Mouse (Mus musculus) spleen, postnatal 4 days (tissue): Measurements from ENCODE around the gene Acot6.
"Not testable (repeated sequence)": the region's sequence is repeated elsewhere in the genome, so short reads cannot be mapped to it uniquely, and the experiment has no call there.

ENCODE experiments used
- DNase-seq, 2 experiments: peaks; one replicate each; pipeline ENCODE4 v3.0.0; 2022; ENCODE audit warnings: low spot score in 2 of 2

Acot6 gene

DNA sequence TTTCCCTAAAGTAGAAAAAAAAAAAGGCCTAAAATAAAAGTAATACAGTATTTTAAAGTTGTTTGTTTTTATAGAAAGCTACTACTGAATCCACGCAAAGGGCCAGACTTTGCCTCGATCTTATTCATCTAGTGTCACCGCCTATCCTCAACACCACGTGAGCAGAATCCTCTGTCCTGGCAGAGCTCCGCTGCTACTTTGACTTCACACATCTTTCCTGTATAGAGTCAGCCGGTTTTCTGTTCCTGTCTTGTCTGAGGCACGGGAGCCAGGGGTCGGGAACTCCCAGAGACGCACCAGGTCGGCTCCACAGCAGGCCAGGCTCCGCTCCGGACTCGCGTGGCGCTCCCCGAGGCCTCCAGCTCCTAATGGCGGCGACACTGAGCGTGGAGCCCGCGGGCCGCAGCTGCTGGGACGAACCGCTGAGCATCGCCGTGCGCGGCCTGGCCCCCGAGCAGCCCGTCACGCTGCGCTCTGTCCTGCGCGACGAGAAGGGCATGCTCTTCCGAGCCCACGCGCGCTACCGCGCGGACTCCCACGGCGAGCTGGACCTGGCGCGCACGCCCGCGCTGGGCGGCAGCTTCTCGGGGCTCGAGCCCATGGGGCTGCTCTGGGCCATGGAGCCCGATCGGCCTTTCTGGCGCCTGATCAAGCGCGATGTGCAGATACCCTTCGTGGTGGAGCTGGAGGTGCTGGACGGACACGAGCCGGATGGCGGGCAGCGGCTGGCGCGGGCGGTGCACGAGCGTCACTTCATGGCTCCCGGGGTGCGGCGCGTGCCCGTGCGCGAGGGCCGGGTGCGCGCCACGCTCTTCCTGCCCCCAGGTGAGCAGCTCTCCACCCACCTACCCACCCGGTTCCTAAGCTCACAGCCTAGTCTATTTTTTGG, at the start of gene Acot6:
Gene Acot6, plus strand, starts transcription at position 51 of the 889 bp plus-strand sequence.
- peak; percentile 27 to 72 for DNase-seq

DNA sequence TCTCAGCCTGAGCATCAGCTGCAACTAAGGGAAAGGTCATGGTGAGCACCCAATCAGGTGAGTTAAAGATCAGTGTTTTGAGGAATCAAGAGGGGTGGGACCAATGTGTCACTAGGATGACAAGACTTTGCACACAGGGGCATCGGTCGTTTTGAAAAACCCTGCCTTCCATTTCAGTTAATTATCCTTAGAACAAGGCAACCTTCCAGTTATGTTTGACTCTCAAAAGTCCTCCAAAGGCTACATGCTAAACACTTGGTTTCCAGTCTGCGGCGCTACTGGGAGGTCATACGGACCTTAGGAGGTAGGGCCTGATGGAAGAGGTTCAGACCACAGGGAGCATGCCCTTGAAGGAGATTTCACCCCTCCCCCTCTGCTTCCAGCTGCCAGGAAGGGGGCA, 49.7 kb upstream of the Acot6 start:
- not testable (repeated sequence) for DNase-seq

DNA sequence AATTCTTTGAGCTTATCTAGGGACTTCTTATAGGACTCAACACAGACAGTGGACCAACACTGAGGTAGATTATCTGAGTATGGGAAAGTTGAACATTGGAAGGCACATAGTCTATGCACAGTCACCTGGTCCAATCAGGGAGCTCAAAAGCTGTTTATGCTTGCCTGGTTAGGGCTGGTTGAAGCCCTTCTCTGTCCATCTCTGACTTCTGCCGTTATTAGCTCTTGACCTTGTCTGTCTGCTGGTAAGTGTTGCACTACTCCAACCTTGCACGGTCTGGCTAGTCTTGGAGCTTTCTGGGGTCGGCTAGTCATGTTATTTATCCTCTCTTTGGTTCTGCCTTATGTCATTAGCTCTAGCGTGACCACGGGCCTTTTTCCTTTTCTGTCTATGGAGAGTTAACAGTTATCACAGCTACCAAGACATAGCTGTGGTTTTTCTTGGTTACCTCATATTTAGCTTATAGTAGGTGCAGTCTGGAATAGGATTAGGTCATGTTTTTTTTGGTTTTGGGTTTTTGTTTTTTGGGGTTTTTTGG, 48.4 kb upstream of the Acot6 start, which contains the start of gene Acot3:
Gene Acot3, plus strand, starts transcription at position 208 of the 538 bp plus-strand sequence.
- DNase-seq: no peak

DNA sequence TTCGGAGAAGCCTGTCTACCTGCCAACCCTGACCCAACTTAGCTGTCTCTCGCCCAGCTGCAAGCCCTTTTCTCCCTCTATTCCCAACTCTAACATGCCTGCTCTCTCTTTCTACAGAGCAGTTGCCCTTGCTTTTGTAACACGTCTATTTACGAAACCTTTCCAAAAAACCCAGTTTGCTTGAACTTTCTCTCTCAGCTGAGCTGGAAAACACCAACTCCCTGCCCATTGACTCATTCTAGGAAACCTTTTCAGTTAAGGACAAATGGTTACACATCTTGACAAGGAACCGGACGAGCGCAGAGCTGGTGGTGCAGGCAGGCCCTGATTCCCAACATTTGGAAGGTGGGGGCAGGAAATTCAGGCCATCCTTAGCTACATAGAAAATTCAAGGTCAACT, 47.8 kb upstream of the Acot6 start:
- DNase-seq: no peak

DNA sequence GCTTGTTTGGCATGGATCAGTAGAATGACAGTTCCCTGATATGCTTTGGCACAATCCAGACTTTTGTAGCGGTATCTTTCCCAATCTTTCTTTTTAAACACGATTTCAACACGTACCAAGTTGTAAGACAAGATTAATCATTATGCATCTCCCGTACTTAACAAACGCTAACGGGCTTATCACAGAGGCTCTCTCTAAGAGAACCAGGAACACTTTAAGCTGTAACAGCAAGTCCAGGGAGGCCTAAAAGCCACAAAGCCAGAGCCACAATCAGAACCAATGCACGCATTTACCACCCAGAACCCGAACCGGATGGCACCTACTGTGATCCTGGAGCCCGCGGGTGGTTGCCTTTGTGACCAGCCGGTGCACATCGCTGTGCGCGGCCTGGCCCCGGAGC, 47.3 kb upstream of the Acot6 start:
- no peak for DNase-seq

DNA sequence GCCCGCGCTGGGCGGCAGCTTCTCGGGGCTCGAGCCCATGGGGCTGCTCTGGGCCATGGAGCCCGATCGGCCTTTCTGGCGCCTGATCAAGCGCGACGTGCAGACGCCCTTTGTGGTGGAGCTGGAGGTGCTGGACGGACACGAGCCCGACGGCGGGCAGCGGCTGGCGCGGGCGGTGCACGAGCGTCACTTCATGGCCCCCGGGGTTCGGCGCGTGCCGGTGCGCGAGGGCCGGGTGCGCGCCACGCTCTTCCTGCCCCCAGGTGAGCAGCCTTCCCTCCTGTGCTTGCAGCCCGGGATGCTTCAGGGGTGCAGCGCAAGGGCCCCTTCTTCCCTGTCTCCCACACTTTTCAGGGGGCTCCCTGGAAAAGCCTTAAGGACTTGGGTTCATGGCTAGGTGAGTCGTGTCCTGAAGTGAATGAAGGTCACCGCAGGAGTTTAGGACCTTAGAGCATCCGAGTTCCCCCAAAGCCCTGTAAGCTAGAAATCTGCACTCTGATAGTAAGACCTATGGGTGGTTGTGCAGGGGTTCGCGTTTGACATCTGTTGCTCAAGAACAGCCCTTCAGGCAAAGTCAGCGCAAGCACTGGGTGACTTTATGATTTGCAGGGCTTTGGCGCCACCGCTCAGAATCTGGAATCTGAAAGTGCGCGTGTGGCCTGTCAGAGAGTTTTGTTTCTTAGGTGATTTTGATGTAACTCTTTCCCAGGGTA, 46.6 kb upstream of the Acot6 start:
- DNase-seq: no peak

DNA sequence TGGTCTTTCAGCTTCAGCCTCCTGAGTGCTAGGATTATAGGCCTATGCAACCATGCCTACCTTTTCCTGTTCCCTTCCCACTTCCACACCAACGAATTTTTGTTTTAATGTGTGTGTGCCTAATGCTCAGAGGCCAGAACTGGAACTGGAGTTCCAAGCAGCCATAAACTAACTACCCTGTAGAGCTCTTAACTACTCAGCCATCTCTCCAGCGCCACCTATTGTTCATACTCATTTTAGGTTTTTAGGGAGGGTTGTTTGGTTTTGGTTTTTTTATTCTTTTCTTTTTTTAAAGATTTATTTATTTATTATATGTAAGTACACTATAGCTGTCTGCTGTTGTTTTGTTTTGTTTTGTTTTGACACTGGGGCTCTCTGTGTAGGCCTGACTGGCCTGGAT, 39.5 kb upstream of the Acot6 start:
- no peak for DNase-seq

DNA sequence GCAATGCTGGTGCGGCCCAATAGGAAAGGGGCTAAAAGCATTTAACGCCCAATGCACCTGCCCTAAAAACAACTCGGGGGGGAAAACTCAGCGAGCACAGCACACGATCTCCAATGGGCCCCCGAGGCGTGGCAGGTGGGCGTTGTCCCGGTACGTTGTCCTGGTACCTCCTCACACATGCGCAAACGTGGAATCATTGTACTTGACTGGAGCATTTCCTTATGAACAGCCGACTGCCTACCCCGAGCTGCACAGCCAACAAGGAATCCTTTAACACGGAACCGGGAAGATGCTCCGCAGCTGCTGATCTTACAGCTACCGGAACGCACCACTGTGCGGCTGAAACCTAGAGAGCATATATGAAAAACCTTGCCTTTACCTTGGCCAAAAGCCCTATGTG, 38.1 kb upstream of the Acot6 start:
- DNase-seq: no peak

DNA sequence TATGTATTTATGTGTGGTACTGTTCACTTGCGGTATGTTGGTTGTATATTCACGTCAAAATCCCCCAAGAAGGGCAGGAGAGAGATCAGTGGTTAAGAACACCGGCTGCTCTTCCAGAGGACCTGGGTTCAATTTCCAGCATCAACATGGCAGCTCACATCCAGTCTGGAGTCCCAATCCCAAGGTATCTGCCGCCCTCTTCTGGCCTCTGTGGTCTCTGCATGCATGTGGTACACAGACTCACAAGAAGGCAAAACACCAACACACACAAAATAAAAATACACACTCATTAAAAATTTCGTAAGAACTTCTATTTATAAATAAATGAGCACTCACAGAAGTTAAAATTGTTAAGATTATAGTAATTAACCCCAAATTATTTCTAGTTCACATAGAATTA, 37.2 kb upstream of the Acot6 start:
- DNase-seq: no peak

DNA sequence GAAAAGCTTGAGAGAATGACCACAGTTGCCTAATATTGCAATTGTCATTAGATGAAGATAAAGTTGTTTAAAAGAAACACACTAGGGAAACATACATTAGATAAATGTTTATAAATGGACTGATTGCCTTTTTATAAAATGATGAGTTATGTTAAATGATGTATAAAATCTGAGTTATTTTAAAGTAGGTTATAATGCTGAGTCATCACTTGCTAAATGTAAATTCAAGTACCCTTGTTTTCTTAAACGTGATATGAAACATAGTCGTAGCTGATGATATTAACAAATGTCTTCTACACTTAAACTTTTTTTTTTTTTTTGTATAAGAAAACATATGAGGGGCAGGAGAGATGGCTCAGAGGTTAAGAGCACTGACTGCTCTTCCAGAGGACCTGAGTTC, 36.6 kb upstream of the Acot6 start:
- no peak for DNase-seq

DNA sequence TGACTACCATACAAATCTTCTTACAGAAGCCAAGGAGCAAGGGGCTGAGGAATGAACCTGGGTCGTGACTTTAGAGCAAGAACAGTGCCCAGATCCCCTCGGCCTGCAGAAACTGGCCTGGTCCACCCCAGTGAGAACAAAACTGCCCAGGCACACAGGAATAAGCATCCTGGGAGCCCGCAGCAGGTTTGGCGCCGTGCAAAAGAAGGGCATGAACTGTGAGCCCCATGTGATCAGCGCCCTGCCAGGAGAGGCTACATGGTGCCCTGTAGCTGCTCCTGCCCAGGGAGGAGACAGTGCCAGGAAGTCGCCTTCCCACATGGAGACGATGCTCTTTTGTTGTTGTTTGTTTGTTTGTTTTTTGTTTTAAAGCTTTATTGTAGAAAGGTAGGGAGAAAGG, 35.8 kb upstream of the Acot6 start:
- no peak for DNase-seq

DNA sequence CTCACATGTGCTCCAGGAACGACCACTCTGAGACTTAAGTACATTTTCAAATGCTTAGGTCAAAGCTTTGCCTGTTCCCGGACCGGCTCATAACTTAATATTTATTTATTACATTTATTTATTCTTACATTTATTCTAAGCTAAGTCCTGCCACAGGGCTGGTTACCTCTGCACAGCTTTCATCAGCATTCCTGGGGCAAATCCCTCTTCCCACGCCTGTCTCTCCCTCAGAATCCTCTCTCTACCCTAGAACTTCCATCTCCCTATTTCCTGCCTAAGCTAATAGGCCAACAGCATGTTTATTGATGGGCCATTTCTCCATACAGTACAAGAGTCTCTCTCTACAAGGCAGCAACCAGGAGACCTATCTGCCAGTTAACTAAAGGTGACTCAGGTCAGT, 32.7 kb upstream of the Acot6 start:
- DNase-seq: no peak

DNA sequence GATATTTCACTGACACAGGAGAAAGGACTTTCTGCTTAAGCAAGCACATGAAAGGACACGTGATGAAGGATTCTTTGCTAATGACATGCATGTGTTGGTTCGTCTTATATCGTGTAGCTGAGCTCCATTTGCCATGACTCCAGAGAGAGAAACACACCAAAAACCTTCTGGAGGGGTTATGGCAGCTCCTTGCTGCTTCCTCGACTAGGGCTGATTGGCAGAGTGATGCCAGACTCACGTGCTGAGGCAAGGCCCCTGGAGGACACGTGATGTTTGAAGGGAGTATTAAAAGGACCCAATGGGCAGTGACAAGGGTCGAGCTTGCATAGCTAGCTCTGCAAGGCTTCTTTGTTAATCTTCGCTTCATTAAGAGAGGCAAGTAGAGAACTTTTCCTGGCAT, 32.2 kb upstream of the Acot6 start:
- no peak for DNase-seq

DNA sequence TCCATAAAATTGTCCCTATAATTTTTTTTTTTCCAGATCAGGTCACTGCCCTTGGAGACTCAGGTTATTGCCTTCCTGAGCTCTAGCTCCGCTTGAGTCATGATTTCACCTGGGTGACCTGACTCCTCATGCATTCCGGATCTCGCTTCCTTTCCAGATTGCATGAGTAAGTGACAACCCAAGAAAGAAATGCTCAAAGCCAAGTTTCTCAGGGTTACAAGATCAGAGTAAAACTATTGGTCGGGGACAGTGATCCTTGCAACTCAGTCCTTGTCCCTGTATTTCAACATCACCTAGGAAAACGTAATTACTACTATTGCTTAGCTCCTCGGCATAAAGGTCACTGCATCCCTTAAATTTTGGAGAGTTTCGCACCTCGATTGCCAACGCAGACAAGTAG, 31.5 kb upstream of the Acot6 start, which contains the start of gene Acot5:
Gene Acot5, plus strand, starts transcription at position 340 of the 400 bp plus-strand sequence.
- no peak for DNase-seq

DNA sequence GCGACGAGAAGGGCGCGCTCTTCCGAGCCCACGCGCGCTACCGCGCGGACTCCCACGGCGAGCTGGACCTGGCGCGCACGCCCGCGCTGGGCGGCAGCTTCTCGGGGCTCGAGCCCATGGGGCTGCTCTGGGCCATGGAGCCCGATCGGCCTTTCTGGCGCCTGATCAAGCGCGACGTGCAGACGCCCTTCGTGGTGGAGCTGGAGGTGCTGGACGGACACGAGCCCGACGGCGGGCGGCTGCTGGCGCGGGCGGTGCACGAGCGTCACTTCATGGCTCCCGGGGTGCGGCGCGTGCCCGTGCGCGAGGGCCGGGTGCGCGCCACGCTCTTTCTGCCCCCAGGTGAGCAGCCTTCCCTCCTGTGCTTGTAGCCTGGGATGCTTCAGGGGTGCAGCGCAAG, 30.9 kb upstream of the Acot6 start:
- DNase-seq: peak; percentile 36 to 68

DNA sequence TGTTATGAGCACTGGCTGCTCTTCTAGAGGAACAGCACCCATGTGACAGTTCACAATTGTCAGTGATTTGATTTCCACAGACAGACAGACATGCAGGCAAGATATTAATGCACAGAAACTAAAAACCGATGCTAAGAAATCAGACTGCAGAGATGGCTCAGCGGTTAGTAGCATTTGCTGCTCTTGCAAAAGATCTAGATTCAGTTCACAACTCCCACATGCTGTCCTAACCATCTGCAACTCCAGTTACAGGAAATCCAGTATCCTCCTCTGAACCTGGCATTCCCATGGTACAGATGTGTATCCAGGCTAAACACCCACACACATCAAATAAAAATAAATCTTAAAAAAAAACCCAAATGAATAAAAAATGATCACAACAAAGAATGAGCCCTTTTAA, 28.8 kb upstream of the Acot6 start:
- no peak for DNase-seq

DNA sequence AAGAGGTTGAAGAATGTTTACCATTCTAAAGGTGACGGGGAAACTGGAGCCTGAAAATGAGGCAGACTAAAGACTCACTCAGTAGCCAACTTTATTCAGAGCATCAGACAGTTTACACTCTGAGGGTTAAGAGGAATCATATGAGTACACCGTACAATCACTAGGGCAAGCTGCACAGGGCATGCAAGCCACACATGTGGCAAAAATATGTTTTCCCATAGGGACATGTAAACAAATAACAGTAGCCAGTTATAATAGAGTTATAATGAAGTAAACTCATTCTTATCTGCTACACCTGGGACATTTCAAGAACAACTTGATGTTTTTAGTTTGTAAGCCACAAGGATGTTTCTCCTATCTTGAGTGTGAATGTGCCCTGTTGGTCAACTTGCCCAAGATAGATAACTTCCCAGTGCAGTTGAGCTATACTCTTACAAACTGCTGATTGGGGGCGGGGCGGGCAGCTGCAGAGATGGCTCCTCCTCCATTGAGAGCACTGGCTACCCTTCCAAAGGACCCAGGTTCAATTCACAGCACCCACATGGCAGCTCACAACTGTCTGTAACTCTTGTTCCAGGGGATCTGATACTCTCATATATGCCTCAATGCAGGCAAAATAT, 23.0 kb upstream of the Acot6 start:
- no peak for DNase-seq

DNA sequence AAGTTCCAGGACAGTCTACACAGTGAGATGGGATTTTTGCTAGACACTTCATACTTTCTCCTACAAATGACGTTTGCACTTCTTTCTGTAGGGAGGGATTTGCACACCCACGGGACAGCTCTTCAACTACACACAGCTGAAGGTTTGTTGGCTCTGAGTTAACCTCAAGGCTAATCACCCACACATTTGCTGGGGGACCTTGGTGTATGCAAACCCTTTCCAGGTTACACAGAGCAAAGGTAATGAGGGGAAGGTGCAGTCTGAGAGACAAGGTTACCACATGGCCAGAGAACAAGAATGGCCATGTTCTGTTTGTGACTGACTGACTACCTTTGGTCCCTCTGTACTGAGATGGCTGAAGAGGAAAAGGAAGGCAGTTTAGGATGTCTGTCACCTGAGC, 16.6 kb upstream of the Acot6 start:
- DNase-seq: no peak

DNA sequence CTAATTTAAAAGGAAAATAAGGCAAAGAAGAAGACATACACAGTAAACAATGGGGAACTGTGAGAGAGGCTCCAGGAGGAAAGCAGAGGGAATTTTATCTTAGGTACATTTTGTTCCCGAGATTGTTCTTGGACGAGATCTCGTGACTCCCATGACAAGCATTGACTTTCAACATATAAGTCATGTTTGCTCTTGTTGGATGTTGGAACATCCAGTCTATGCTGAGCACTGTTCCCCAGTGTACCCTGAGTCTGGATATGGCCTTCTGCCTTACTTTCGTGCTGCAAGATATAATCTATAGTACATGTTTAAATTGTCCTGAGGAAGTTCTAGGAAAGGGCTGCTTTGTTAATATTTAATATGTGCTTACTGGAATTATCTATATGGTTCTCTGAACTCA, 15.9 kb upstream of the Acot6 start:
- no peak for DNase-seq

DNA sequence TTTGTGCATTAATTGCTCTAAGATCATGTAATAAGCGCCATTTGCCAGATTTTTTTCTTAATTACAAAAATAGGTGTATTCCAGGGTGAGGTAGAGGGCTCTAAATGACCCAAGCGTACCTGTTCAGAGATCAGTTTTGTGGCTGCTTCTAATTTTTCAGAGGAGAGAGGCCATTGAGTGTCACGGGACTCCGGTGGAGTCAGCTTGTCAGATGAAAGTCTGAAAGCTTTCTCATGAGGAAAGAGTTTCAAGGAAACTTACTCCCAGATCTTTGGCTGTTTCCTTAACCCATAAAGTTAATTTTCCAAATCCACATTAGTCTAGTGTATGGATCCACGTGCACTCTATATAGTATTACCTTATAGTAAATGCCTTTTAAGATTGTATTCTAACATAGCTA, 5.8 kb upstream of the Acot6 start:
- DNase-seq: not testable (repeated sequence)

DNA sequence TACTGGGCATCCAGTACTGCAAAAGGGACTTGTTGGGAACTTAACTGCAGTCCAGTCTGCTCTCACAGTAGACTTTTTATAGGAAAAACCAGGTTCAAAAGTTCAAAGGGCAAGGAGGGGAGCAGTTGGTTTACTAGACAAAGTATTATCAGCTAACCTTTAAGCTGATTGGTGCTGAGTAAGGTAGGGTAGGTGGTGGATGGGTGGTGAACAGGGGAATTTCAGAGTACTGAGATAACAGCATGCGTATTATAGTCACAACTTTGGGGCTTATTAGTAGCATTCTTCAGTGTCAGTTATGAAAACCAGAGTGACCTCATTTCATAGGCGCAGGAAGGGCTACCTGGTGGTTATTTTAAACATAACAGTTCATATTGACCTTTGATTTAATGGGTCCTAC, 849 bp upstream of the Acot6 start:
- no peak for DNase-seq

DNA sequence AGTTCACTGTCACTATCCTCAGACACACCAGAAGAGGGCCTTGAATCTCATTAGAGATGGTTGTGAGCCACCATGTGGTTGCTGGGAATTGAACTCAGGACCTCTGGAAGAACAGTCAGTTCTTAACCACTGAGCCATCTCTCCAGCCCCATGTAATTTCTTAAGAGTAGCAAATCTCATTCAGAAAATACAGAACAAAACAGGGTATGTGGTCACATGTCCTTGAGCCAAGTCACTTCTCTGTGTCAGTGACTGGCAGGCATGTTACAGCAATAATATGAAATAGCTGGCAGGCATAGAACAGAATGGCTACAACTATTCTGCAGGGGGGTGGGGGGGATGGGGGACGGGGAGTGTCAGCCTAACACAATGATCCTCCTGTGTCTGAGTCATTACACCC, 383 bp upstream of the Acot6 start:
- DNase-seq: no peak
